Mouse (Mus musculus) yolk sac, embryonic 10.5 days (tissue): Measurements from ENCODE around the gene Prl3d2.
"Not testable (repeated sequence)": the region's sequence is repeated elsewhere in the genome, so short reads cannot be mapped to it uniquely, and the experiment has no call there.

ENCODE experiments used
- DNase-seq: peaks from one replicate; pipeline ENCODE4 v3.0.0-alpha.2; 2017; ENCODE audit warnings: low spot score

Gene Prl3d2

GRCm38 (mm10) chr13:27121398-27121797 is at the start of gene Prl3d2:
Gene Prl3d2 (plus strand): TSS chr13:27121698.
- DNase-seq, result not testable (repeated sequence)

- DNase-seq, result not testable (repeated sequence)
Observed at GRCm38 (mm10) chr13:27093890-27094289, 27.6 kb upstream of the Prl3d2 start, which contains the start of gene Prl3d1. Gene Prl3d1 (plus strand): TSS chr13:27094190.

- DNase-seq, result no peak
Observed at GRCm38 (mm10) chr13:27148264-27148663, 26.8 kb downstream of the Prl3d2 start.

GRCm38 (mm10) chr13:27156490-27156889 is 35.0 kb downstream of the Prl3d2 start, which contains the start of gene Prl3d3:
Gene Prl3d3 (plus strand): TSS chr13:27156790.
- DNase-seq, result not testable (repeated sequence)
